Mouse (Mus musculus): ENCODE results near the gene Slc29a1. TPM values are rescaled to one million over a fixed set of nuclear protein-coding genes. Genes with fewer than 3 reads are reported as not detected.

The Slc29a1 gene
- polyA plus RNA-seq, 1 experiment, result 143 TPM

DNA sequence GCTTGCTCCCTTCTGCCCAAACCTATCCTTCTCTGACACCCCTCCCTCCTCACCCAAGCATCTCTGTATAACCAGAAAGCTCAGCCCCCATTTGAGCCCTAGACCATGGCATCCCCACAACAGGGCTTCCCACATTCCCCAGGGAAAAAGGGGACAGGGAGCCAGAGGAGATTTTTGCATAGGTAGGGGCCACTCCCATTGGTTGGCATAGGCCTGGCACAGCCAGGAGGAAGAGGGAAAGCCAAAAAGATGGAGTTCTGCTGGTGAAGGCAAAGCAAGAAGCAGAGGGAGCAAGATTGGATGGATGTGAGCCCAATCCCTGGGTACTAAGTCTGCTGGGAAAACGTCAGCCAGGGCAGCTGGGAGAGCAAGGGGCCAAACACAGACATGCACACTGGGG, 56.3 kb downstream of the Slc29a1 start:
- Histone ChIP-seq H3K27me3 (ENCODE audit: control insufficient read depth, insufficient read depth, low read length) (no peaks in the 10 kb centered on the region), H3K36me3 (ENCODE audit: control insufficient read depth, insufficient read depth, low read length) (no peaks in the 10 kb centered on the region), H3K4me1 (ENCODE audit: control insufficient read depth, insufficient read depth, low read length) (peaks cover 27% of the 10 kb centered on the region), H3K4me3 (ENCODE audit: control insufficient read depth, low read depth, low read length) (no peak overlapping the region), H3K27ac (ENCODE audit: control insufficient read depth, insufficient read depth, low read depth, low read length) (no peak overlapping the region)
- TF ChIP-seq POLR2A (IDR thresholded peaks at IDR 0.05; ENCODE audit: control insufficient read depth, low read depth, low read length) (no peak), CTCF (IDR thresholded peaks at IDR 0.05; ENCODE audit: control insufficient read depth, insufficient read depth, insufficient replicate concordance, low read depth, low read length) (no peak)

DNA sequence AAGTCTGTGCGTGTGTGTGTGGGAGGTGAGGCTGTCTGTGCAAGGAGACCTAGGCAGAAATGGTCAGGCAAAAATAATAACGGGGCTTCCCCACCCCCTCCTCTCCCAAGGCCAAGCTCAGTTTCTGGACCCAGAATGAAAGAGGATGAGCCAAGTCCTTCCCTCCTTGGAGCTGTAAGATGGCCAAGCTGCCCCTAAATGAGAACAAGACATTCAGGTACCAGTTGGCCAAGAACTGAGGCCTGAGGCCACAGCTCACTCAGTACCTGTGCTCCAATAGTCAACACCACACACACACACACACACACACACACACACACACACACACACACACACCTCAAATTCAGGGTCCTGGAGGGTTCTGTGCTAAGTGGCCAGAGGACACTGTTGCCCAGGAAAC, 56.7 kb downstream of the Slc29a1 start:
- no peak overlapping the region for H3K4me3 ChIP-seq (ENCODE audit: control insufficient read depth, low read depth, low read length)
- H3K27ac ChIP-seq (ENCODE audit: control insufficient read depth, insufficient read depth, low read depth, low read length), result no peak overlapping the region
- no peaks in the 10 kb centered on the region for H3K27me3 ChIP-seq (ENCODE audit: control insufficient read depth, insufficient read depth, low read length)
- TF ChIP-seq CTCF (IDR thresholded peaks at IDR 0.05; ENCODE audit: control insufficient read depth, insufficient read depth, insufficient replicate concordance, low read depth, low read length), result no peak
- no peak for TF ChIP-seq POLR2A (IDR thresholded peaks at IDR 0.05; ENCODE audit: control insufficient read depth, low read depth, low read length)
- H3K4me1 ChIP-seq (ENCODE audit: control insufficient read depth, insufficient read depth, low read length), result peaks cover 27% of the 10 kb centered on the region
- no peaks in the 10 kb centered on the region for H3K36me3 ChIP-seq (ENCODE audit: control insufficient read depth, insufficient read depth, low read length)

- no peak for TF ChIP-seq CTCF (IDR thresholded peaks at IDR 0.05; ENCODE audit: control insufficient read depth, insufficient read depth, insufficient replicate concordance, low read depth, low read length)
- TF ChIP-seq POLR2A (IDR thresholded peaks at IDR 0.05; ENCODE audit: control insufficient read depth, low read depth, low read length), result no peak
- H3K4me3 ChIP-seq (ENCODE audit: control insufficient read depth, low read depth, low read length), result no peak overlapping the region
- H3K4me1 ChIP-seq (ENCODE audit: control insufficient read depth, insufficient read depth, low read length), result peaks cover 27% of the 10 kb centered on the region
- no peaks in the 10 kb centered on the region for H3K27me3 ChIP-seq (ENCODE audit: control insufficient read depth, insufficient read depth, low read length)
- no peak overlapping the region for H3K27ac ChIP-seq (ENCODE audit: control insufficient read depth, insufficient read depth, low read depth, low read length)
- H3K36me3 ChIP-seq (ENCODE audit: control insufficient read depth, insufficient read depth, low read length), result no peaks in the 10 kb centered on the region
Measured at GRCm38 (mm10) chr17:45542129-45542528, 57.3 kb downstream of the Slc29a1 start.

GRCm38 (mm10) chr17:45539664-45540063, 59.7 kb downstream of the Slc29a1 start:
- Histone ChIP-seq H3K4me3 (ENCODE audit: control insufficient read depth, low read depth, low read length) (no peak overlapping the region), H3K27me3 (ENCODE audit: control insufficient read depth, insufficient read depth, low read length) (no peaks in the 10 kb centered on the region)
- TF ChIP-seq CTCF (IDR thresholded peaks at IDR 0.05; ENCODE audit: control insufficient read depth, insufficient read depth, insufficient replicate concordance, low read depth, low read length), result no peak
- TF ChIP-seq POLR2A (IDR thresholded peaks at IDR 0.05; ENCODE audit: control insufficient read depth, low read depth, low read length), result no peak

DNA sequence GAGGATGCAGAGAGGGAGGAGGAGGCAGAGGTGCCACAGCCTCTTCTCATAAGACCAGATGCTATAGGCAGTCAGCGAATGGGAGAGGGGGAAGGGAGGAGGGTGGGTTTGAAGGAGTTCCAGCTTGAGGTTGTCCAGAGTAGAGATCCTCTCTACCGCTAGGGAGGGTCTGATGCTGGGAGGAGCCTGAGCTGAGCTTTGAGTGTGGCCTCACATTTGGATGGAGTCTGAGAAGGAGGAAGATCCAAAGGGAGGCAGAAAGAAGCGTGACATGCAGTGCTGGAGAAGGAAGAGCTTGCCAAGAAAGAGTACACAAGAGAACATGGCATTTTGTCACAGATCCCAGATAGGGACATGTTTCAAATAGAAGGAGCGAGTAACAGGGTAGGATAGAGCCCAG, 61.0 kb downstream of the Slc29a1 start:
- no peak overlapping the region for H3K27ac ChIP-seq (ENCODE audit: control insufficient read depth, insufficient read depth, low read depth, low read length)
- no peak overlapping the region for H3K4me3 ChIP-seq (ENCODE audit: control insufficient read depth, low read depth, low read length)
- TF ChIP-seq CTCF (IDR thresholded peaks at IDR 0.05; ENCODE audit: control insufficient read depth, insufficient read depth, insufficient replicate concordance, low read depth, low read length), result no peak
- no peak for TF ChIP-seq POLR2A (IDR thresholded peaks at IDR 0.05; ENCODE audit: control insufficient read depth, low read depth, low read length)
- peaks cover 8% of the 10 kb centered on the region for H3K4me1 ChIP-seq (ENCODE audit: control insufficient read depth, insufficient read depth, low read length)
- no peaks in the 10 kb centered on the region for H3K27me3 ChIP-seq (ENCODE audit: control insufficient read depth, insufficient read depth, low read length)
- no peaks in the 10 kb centered on the region for H3K36me3 ChIP-seq (ENCODE audit: control insufficient read depth, insufficient read depth, low read length)

More at GRCm38 (mm10) chr17:45539664-45540063, 59.7 kb downstream of the Slc29a1 start:
- Histone ChIP-seq H3K36me3 (ENCODE audit: control insufficient read depth, insufficient read depth, low read length) (no peaks in the 10 kb centered on the region), H3K4me1 (ENCODE audit: control insufficient read depth, insufficient read depth, low read length) (peaks cover 15% of the 10 kb centered on the region), H3K27ac (ENCODE audit: control insufficient read depth, insufficient read depth, low read depth, low read length) (no peak overlapping the region)

DNA sequence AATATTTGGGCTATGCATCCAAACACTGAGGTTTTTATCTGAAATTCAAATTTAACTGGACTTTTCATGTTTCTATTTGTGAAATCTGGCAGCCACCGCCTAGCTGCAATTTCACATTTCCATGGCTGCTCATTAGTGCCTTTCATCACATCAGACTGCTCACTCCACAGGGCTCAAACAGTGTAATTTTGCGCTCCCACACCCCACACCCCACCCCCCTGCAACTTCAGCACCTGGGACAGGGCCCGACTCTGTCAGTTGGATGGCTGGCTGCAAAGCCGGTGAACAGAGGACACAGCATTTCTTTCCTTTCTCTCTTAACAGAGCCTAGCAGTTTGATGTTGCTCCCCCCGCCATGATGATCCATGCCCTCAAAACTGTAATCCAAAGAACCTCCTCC, 63.1 kb downstream of the Slc29a1 start:
- Histone ChIP-seq H3K4me1 (ENCODE audit: control insufficient read depth, insufficient read depth, low read length) (peaks cover 8% of the 10 kb centered on the region), H3K36me3 (ENCODE audit: control insufficient read depth, insufficient read depth, low read length) (no peaks in the 10 kb centered on the region), H3K27me3 (ENCODE audit: control insufficient read depth, insufficient read depth, low read length) (no peaks in the 10 kb centered on the region), H3K27ac (ENCODE audit: control insufficient read depth, insufficient read depth, low read depth, low read length) (no peak overlapping the region), H3K4me3 (ENCODE audit: control insufficient read depth, low read depth, low read length) (no peak overlapping the region)
- TF ChIP-seq POLR2A (IDR thresholded peaks at IDR 0.05; ENCODE audit: control insufficient read depth, low read depth, low read length) (no peak), CTCF (IDR thresholded peaks at IDR 0.05; ENCODE audit: control insufficient read depth, insufficient read depth, insufficient replicate concordance, low read depth, low read length) (no peak)

Other genes starting within 250 kb of the Slc29a1 start
- gene Cdc5l, start 165.9 kb downstream of the Slc29a1 start, polyA plus RNA-seq (2012; rRNA removed), result 9.3 and 9.8 TPM in 2 replicates
- gene Spats1, start 124.2 kb downstream of the Slc29a1 start, polyA plus RNA-seq (2012; rRNA removed), result 22.7 and 23.3 TPM in 2 replicates
- gene Aars2, start 92.8 kb downstream of the Slc29a1 start, polyA plus RNA-seq (2012; rRNA removed), result 19.3 and 23.4 TPM in 2 replicates
- gene Tcte1, start 76.2 kb downstream of the Slc29a1 start, polyA plus RNA-seq (2012; rRNA removed), result 261 and 281 TPM in 2 replicates
- gene Tmem151b, start 49.9 kb downstream of the Slc29a1 start, polyA plus RNA-seq (2012; rRNA removed), result 0.35 and 0.37 TPM in 2 replicates
- 0.83 and 0.95 TPM in 2 replicates for gene Nfkbie, start 43.9 kb downstream of the Slc29a1 start, polyA plus RNA-seq (2012; rRNA removed)
- gene Slc35b2, start 35.7 kb downstream of the Slc29a1 start, polyA plus RNA-seq (2012; rRNA removed), result 26.6 and 35.6 TPM in 2 replicates
- gene Hsp90ab1, start 26.3 kb downstream of the Slc29a1 start, polyA plus RNA-seq (2012; rRNA removed), result 99.1 and 109 TPM in 2 replicates
- 3.4 and 4.4 TPM in 2 replicates for gene Mymx, start 2.5 kb upstream of the Slc29a1 start, polyA plus RNA-seq (2012; rRNA removed)
- 28.2 and 28.4 TPM in 2 replicates for gene Capn11, start 59.7 kb upstream of the Slc29a1 start, polyA plus RNA-seq (2012; rRNA removed)
- gene Mrpl14, start 86.7 kb upstream of the Slc29a1 start, polyA plus RNA-seq (2012; rRNA removed), result 15.4 and 18.8 TPM in 2 replicates
- 5.4 and 6.4 TPM in 2 replicates for gene Tmem63b, start 87.3 kb upstream of the Slc29a1 start, polyA plus RNA-seq (2012; rRNA removed)
- gene 1600014C23Rik, start 134.2 kb upstream of the Slc29a1 start, polyA plus RNA-seq (2012; rRNA removed), result 0.36 and 0.79 TPM in 2 replicates

Data from testis, adult 2 months (tissue).